Mouse (Mus musculus): ENCODE results near the gene Exoc4. TPM values are rescaled to one million over a fixed set of nuclear protein-coding genes. Genes with fewer than 3 reads are reported as not detected.

Exoc4 gene
- polyA plus RNA-seq, 1 experiment, result 40.1 TPM

- no peaks in the 10 kb centered on the region for H3K27me3 ChIP-seq (ENCODE audit: control insufficient read depth, insufficient read depth, insufficient read length)
- no peaks in the 10 kb centered on the region for H3K36me3 ChIP-seq (ENCODE audit: control insufficient read depth, insufficient read depth)
- H3ac ChIP-seq (ENCODE audit: control insufficient read depth, insufficient read length), result no peak overlapping the region
- H3K4me3 ChIP-seq, result no peak overlapping the region
- H3K79me2 ChIP-seq (ENCODE audit: control insufficient read depth, insufficient read depth), result no peaks in the 10 kb centered on the region
- TF ChIP-seq CEBPB (IDR thresholded peaks at IDR 0.05; ENCODE audit: insufficient read depth, poor library complexity, severe bottlenecking) (no peak), USF1 (IDR thresholded peaks at IDR 0.05; ENCODE audit: low read depth) (no peak), POLR2AphosphoS2 (IDR thresholded peaks at IDR 0.05; ENCODE audit: insufficient read length, low read depth) (no peak), E2F4 (IDR thresholded peaks at IDR 0.05; ENCODE audit: insufficient read depth) (no peak), TCF3 (IDR thresholded peaks at IDR 0.05; ENCODE audit: insufficient read length, low read depth) (no peak), MYOD1 (IDR thresholded peaks at IDR 0.05; ENCODE audit: control insufficient read depth in 1 of 3, insufficient read length in 2 of 3, low read depth in 2 of 3) (no peak), SRF (IDR thresholded peaks at IDR 0.05; ENCODE audit: control insufficient read depth, insufficient read length, low read depth) (no peak), MYOG (IDR thresholded peaks at IDR 0.05; ENCODE audit: control insufficient read depth in 1 of 3, insufficient read depth in 1 of 3, insufficient read length in 2 of 3, low read depth in 2 of 3) (no peak), POLR2A (IDR thresholded peaks at IDR 0.05; ENCODE audit: insufficient read length, low read depth) (no peak), TCF12 (IDR thresholded peaks at IDR 0.05; ENCODE audit: insufficient read depth, poor library complexity, severe bottlenecking) (no peak), MAX (IDR thresholded peaks at IDR 0.05; ENCODE audit: low read depth) (no peak), REST (IDR thresholded peaks at IDR 0.05; ENCODE audit: insufficient read depth, insufficient read length) (no peak)
- H3K4me2 ChIP-seq (ENCODE audit: low read depth), result no peak overlapping the region
Measured at GRCm38 (mm10) chr6:33503381-33503780, 254.5 kb downstream of the Exoc4 start.

GRCm38 (mm10) chr6:33507134-33507533, 258.2 kb downstream of the Exoc4 start:
- Histone ChIP-seq H3K27me3 (ENCODE audit: control insufficient read depth, insufficient read depth, insufficient read length) (no peaks in the 10 kb centered on the region), H3K79me2 (ENCODE audit: control insufficient read depth, insufficient read depth) (no peaks in the 10 kb centered on the region)
- TF ChIP-seq REST (IDR thresholded peaks at IDR 0.05; ENCODE audit: insufficient read depth, insufficient read length), result no peak
- TF ChIP-seq SRF (IDR thresholded peaks at IDR 0.05; ENCODE audit: control insufficient read depth, insufficient read length, low read depth), result no peak
- no peak for TF ChIP-seq POLR2AphosphoS2 (IDR thresholded peaks at IDR 0.05; ENCODE audit: insufficient read length, low read depth)
- TF ChIP-seq TCF12 (IDR thresholded peaks at IDR 0.05; ENCODE audit: insufficient read depth, poor library complexity, severe bottlenecking), result no peak
- no peak for TF ChIP-seq MYOG (IDR thresholded peaks at IDR 0.05; ENCODE audit: control insufficient read depth in 1 of 3, insufficient read depth in 1 of 3, insufficient read length in 2 of 3, low read depth in 2 of 3)
- no peak for TF ChIP-seq MAX (IDR thresholded peaks at IDR 0.05; ENCODE audit: low read depth)
- no peak for TF ChIP-seq E2F4 (IDR thresholded peaks at IDR 0.05; ENCODE audit: insufficient read depth)
- TF ChIP-seq CEBPB (IDR thresholded peaks at IDR 0.05; ENCODE audit: insufficient read depth, poor library complexity, severe bottlenecking), result no peak
- TF ChIP-seq POLR2A (IDR thresholded peaks at IDR 0.05; ENCODE audit: insufficient read length, low read depth), result no peak
- TF ChIP-seq MYOD1 (IDR thresholded peaks at IDR 0.05; ENCODE audit: control insufficient read depth in 1 of 3, insufficient read length in 2 of 3, low read depth in 2 of 3), result no peak
- TF ChIP-seq USF1 (IDR thresholded peaks at IDR 0.05; ENCODE audit: low read depth), result no peak
- TF ChIP-seq TCF3 (IDR thresholded peaks at IDR 0.05; ENCODE audit: insufficient read length, low read depth), result no peak

GRCm38 (mm10) chr6:33515391-33515790, 266.5 kb downstream of the Exoc4 start:
- H3K4me2 ChIP-seq (ENCODE audit: low read depth), result peak overlapping the region; percentile 65
- H3K36me3 ChIP-seq (ENCODE audit: control insufficient read depth, insufficient read depth), result no peaks in the 10 kb centered on the region
- TF ChIP-seq USF1 (IDR thresholded peaks at IDR 0.05; ENCODE audit: low read depth) (peak; percentile 34), MAX (IDR thresholded peaks at IDR 0.05; ENCODE audit: low read depth) (no peak)
- no peak overlapping the region for H3K4me3 ChIP-seq
- H3K79me2 ChIP-seq (ENCODE audit: control insufficient read depth, insufficient read depth), result no peaks in the 10 kb centered on the region
- H3ac ChIP-seq (ENCODE audit: control insufficient read depth, insufficient read length), result no peak overlapping the region
- no peaks in the 10 kb centered on the region for H3K27me3 ChIP-seq (ENCODE audit: control insufficient read depth, insufficient read depth, insufficient read length)

More at GRCm38 (mm10) chr6:33507134-33507533, 258.2 kb downstream of the Exoc4 start:
- H3K36me3 ChIP-seq (ENCODE audit: control insufficient read depth, insufficient read depth), result no peaks in the 10 kb centered on the region
- H3ac ChIP-seq (ENCODE audit: control insufficient read depth, insufficient read length), result no peak overlapping the region
- no peak overlapping the region for H3K4me2 ChIP-seq (ENCODE audit: low read depth)
- no peak overlapping the region for H3K4me3 ChIP-seq

- Histone ChIP-seq H3ac (ENCODE audit: control insufficient read depth, insufficient read length) (no peak overlapping the region), H3K36me3 (ENCODE audit: control insufficient read depth, insufficient read depth) (no peaks in the 10 kb centered on the region), H3K4me2 (ENCODE audit: low read depth) (no peak overlapping the region), H3K4me3 (no peak overlapping the region), H3K79me2 (ENCODE audit: control insufficient read depth, insufficient read depth) (no peaks in the 10 kb centered on the region), H3K27me3 (ENCODE audit: control insufficient read depth, insufficient read depth, insufficient read length) (no peaks in the 10 kb centered on the region)
- TF ChIP-seq POLR2A (IDR thresholded peaks at IDR 0.05; ENCODE audit: insufficient read length, low read depth), result no peak
- TF ChIP-seq MYOG (IDR thresholded peaks at IDR 0.05; ENCODE audit: control insufficient read depth in 1 of 3, insufficient read depth in 1 of 3, insufficient read length in 2 of 3, low read depth in 2 of 3), result no peak
- TF ChIP-seq POLR2AphosphoS2 (IDR thresholded peaks at IDR 0.05; ENCODE audit: insufficient read length, low read depth), result no peak
- TF ChIP-seq MYOD1 (IDR thresholded peaks at IDR 0.05; ENCODE audit: control insufficient read depth in 1 of 3, insufficient read length in 2 of 3, low read depth in 2 of 3), result no peak
- no peak for TF ChIP-seq TCF12 (IDR thresholded peaks at IDR 0.05; ENCODE audit: insufficient read depth, poor library complexity, severe bottlenecking)
- no peak for TF ChIP-seq SRF (IDR thresholded peaks at IDR 0.05; ENCODE audit: control insufficient read depth, insufficient read length, low read depth)
- TF ChIP-seq USF1 (IDR thresholded peaks at IDR 0.05; ENCODE audit: low read depth), result no peak
- no peak for TF ChIP-seq REST (IDR thresholded peaks at IDR 0.05; ENCODE audit: insufficient read depth, insufficient read length)
- no peak for TF ChIP-seq E2F4 (IDR thresholded peaks at IDR 0.05; ENCODE audit: insufficient read depth)
- no peak for TF ChIP-seq TCF3 (IDR thresholded peaks at IDR 0.05; ENCODE audit: insufficient read length, low read depth)
- TF ChIP-seq CEBPB (IDR thresholded peaks at IDR 0.05; ENCODE audit: insufficient read depth, poor library complexity, severe bottlenecking), result no peak
- no peak for TF ChIP-seq MAX (IDR thresholded peaks at IDR 0.05; ENCODE audit: low read depth)
Measured at GRCm38 (mm10) chr6:33516798-33517197, 267.9 kb downstream of the Exoc4 start.

- Histone ChIP-seq H3ac (ENCODE audit: control insufficient read depth, insufficient read length) (no peak overlapping the region), H3K36me3 (ENCODE audit: control insufficient read depth, insufficient read depth) (no peaks in the 10 kb centered on the region), H3K79me2 (ENCODE audit: control insufficient read depth, insufficient read depth) (no peaks in the 10 kb centered on the region), H3K4me3 (no peak overlapping the region), H3K4me2 (ENCODE audit: low read depth) (no peak overlapping the region), H3K27me3 (ENCODE audit: control insufficient read depth, insufficient read depth, insufficient read length) (no peaks in the 10 kb centered on the region)
- TF ChIP-seq POLR2AphosphoS2 (IDR thresholded peaks at IDR 0.05; ENCODE audit: insufficient read length, low read depth) (no peak), MYOD1 (IDR thresholded peaks at IDR 0.05; ENCODE audit: control insufficient read depth in 1 of 3, insufficient read length in 2 of 3, low read depth in 2 of 3) (peak in 1 of 3 experiments; percentile 9), SRF (IDR thresholded peaks at IDR 0.05; ENCODE audit: control insufficient read depth, insufficient read length, low read depth) (no peak)
Measured at GRCm38 (mm10) chr6:33517890-33518410, 269.1 kb downstream of the Exoc4 start.
